Mouse (Mus musculus): ENCODE measurements around the gene Prim2. TPM values are rescaled to one million over a fixed set of nuclear protein-coding genes. Genes with fewer than 3 reads are reported as not detected.

The Prim2 gene
- polyA plus RNA-seq, 1 experiment: 22.5 TPM

DNA sequence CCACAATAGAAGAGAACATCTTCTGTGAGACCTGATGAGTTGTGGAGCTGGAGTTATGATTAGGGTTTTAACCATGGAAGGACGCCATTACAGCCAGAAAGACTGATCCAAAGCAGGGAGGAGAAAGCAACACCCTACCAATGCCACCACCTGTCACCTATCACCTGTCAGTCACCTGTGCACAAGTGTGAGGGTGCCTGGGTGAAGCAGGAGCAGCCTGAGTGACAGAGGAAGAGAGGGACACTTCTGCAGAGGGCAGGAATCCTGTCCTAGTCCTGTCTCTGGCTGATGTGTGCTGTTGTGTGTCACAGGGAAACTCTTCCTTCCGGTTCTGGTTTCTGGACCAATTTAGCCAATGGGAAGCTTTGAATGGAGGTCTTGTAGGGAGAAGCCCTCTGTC lies 26.4 kb upstream of the Prim2 start:
- Histone ChIP-seq H3K4me3 (ENCODE audit: insufficient read depth, poor library complexity, severe bottlenecking) (no peak overlapping the region), H3K36me3 (ENCODE audit: control insufficient read depth, insufficient read depth) (no peaks in the 10 kb centered on the region), H3ac (ENCODE audit: control insufficient read depth, insufficient read length, low read depth) (no peak overlapping the region), H3K27me3 (ENCODE audit: control insufficient read depth, insufficient read depth, insufficient read length) (no peaks in the 10 kb centered on the region), H3K79me3 (ENCODE audit: low read depth) (no peaks in the 10 kb centered on the region), H3K79me2 (ENCODE audit: control insufficient read depth, insufficient read depth) (no peaks in the 10 kb centered on the region)
- no peak for TF ChIP-seq MYOG (IDR thresholded peaks at IDR 0.05; ENCODE audit: control insufficient read depth, extremely low read depth, insufficient read length)
- no peak for TF ChIP-seq MAX (IDR thresholded peaks at IDR 0.05)

DNA sequence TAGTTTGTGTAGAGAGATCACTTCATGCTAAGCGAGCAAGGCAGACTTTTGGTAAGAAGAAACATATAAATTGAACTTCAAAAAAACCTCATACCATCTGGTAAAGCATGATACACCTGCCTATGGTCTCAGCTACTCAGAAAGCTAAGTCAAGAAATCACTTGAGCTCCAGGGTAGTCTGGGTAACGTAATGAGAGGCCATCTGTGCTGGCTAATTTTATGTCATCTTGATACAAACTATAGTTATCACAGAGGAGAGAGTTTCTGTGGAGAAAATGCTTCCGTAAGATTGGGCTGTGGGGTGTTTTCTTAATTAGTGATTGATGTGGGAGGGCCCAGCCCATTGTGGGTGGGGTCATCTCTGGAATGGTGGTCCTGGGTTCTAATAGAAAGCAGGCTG lies 24.3 kb upstream of the Prim2 start:
- Histone ChIP-seq H3K79me2 (ENCODE audit: control insufficient read depth, insufficient read depth) (no peaks in the 10 kb centered on the region), H3K27me3 (ENCODE audit: control insufficient read depth, insufficient read depth, insufficient read length) (no peaks in the 10 kb centered on the region), H3K36me3 (ENCODE audit: control insufficient read depth, insufficient read depth) (no peaks in the 10 kb centered on the region), H3K4me3 (ENCODE audit: insufficient read depth, poor library complexity, severe bottlenecking) (no peak overlapping the region), H3K79me3 (ENCODE audit: low read depth) (no peaks in the 10 kb centered on the region), H3ac (ENCODE audit: control insufficient read depth, insufficient read length, low read depth) (no peak overlapping the region)
- TF ChIP-seq MYOD1 (IDR thresholded peaks at IDR 0.05; ENCODE audit: control insufficient read depth, insufficient read length, low read depth): no peak
- no peak for TF ChIP-seq CTCF (IDR thresholded peaks at IDR 0.05; ENCODE audit: control insufficient read depth, insufficient read depth, insufficient read length)
- TF ChIP-seq CEBPB (IDR thresholded peaks at IDR 0.05; ENCODE audit: low read depth): no peak
- TF ChIP-seq MAX (IDR thresholded peaks at IDR 0.05): no peak
- TF ChIP-seq FOSL1 (IDR thresholded peaks at IDR 0.05; ENCODE audit: insufficient read depth, low read length, poor library complexity, severe bottlenecking): no peak
- TF ChIP-seq MYOG (IDR thresholded peaks at IDR 0.05; ENCODE audit: control insufficient read depth, extremely low read depth, insufficient read length): no peak
- TF ChIP-seq USF1 (IDR thresholded peaks at IDR 0.05; ENCODE audit: low read depth): no peak

DNA sequence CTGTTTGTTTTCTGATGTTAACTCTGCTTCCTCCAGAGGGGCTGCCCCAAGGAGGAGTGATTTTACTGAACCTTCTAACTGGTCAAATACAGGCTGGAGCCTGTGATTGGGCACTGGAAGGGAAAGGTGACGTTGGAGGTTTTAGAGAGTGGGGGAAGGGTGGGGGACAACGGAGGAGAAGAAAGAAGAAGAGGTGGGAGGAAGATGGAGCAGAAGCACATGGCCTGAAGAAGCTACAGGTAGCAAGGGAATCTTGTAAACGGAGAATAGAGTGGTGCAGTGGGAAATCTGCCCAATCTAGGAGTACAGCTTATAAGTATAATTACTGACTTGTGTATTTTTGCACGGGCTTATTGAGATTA lies 20.5 kb upstream of the Prim2 start:
- Histone ChIP-seq H3K36me3 (ENCODE audit: control insufficient read depth, insufficient read depth) (no peaks in the 10 kb centered on the region), H3K4me3 (ENCODE audit: insufficient read depth, poor library complexity, severe bottlenecking) (no peak overlapping the region), H3K79me2 (ENCODE audit: control insufficient read depth, insufficient read depth) (no peaks in the 10 kb centered on the region), H3K79me3 (ENCODE audit: low read depth) (no peaks in the 10 kb centered on the region), H3K27me3 (ENCODE audit: control insufficient read depth, insufficient read depth, insufficient read length) (no peaks in the 10 kb centered on the region), H3ac (ENCODE audit: control insufficient read depth, insufficient read length, low read depth) (no peak overlapping the region)
- TF ChIP-seq MYOG (IDR thresholded peaks at IDR 0.05; ENCODE audit: control insufficient read depth, extremely low read depth, insufficient read length): no peak
- no peak for TF ChIP-seq MYOD1 (IDR thresholded peaks at IDR 0.05; ENCODE audit: control insufficient read depth, insufficient read length, low read depth)
- no peak for TF ChIP-seq FOSL1 (IDR thresholded peaks at IDR 0.05; ENCODE audit: insufficient read depth, low read length, poor library complexity, severe bottlenecking)
- TF ChIP-seq MAX (IDR thresholded peaks at IDR 0.05): no peak
- TF ChIP-seq CEBPB (IDR thresholded peaks at IDR 0.05; ENCODE audit: low read depth): no peak
- TF ChIP-seq USF1 (IDR thresholded peaks at IDR 0.05; ENCODE audit: low read depth): no peak
- no peak for TF ChIP-seq CTCF (IDR thresholded peaks at IDR 0.05; ENCODE audit: control insufficient read depth, insufficient read depth, insufficient read length)

DNA sequence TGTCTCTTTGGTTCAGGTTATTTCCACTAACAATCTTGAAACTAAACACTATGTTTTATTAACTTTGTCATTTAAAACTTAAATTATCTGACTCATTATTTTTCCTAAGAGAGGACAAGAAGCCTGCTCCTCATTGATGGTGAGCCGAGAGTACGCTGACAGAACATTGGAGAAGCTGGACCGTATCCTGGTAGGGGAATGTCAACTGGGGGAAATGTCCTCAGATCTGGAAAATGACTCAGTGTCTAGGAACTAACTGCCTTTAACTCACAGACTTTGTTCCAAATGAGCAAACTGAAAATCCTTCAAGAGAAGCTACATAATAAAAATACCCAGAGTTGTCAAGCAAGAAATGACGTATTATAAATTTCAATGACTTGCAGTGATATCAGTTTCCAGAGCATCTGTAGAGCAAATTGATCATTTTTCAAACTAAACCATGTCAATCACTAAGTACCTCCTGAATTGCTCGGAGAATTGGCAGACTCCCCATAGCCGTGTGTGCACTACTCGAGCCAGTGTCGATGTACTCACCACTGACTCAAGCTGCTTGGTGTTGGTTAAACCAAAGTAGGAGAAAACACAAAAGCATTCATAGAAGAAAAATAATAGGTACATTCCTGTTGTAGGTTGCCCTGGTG lies 20.0 kb upstream of the Prim2 start:
- Histone ChIP-seq H3K27me3 (ENCODE audit: control insufficient read depth, insufficient read depth, insufficient read length) (no peaks in the 10 kb centered on the region), H3K79me2 (ENCODE audit: control insufficient read depth, insufficient read depth) (no peaks in the 10 kb centered on the region), H3K36me3 (ENCODE audit: control insufficient read depth, insufficient read depth) (no peaks in the 10 kb centered on the region), H3K4me3 (ENCODE audit: insufficient read depth, poor library complexity, severe bottlenecking) (no peak overlapping the region), H3K79me3 (ENCODE audit: low read depth) (no peaks in the 10 kb centered on the region), H3ac (ENCODE audit: control insufficient read depth, insufficient read length, low read depth) (no peak overlapping the region)
- TF ChIP-seq FOSL1 (IDR thresholded peaks at IDR 0.05; ENCODE audit: insufficient read depth, low read length, poor library complexity, severe bottlenecking) (no peak), CTCF (IDR thresholded peaks at IDR 0.05; ENCODE audit: control insufficient read depth, insufficient read depth, insufficient read length) (no peak), MYOD1 (IDR thresholded peaks at IDR 0.05; ENCODE audit: control insufficient read depth, insufficient read length, low read depth) (no peak), MAX (IDR thresholded peaks at IDR 0.05) (no peak), CEBPB (IDR thresholded peaks at IDR 0.05; ENCODE audit: low read depth) (no peak), MYOG (IDR thresholded peaks at IDR 0.05; ENCODE audit: control insufficient read depth, extremely low read depth, insufficient read length) (no peak), USF1 (IDR thresholded peaks at IDR 0.05; ENCODE audit: low read depth) (no peak)

DNA sequence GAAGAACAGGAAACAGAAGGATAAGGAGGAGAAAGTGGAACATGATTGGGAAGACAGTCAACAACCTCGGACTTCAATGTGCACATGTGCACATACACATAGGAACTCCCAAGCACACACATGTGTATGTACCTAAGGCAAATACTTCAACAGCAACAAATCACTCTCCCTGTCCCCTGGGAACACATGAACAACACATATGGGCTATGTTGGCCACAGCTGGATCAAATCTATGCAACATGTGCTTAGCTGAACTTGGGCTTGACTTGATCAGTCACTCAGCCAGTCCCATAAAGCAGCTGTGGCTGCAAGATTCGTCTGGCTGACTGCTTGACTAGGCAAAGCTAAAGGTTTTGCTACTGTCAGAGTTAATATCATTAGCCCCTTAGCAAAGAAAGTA lies 19.2 kb upstream of the Prim2 start:
- TF ChIP-seq CTCF (IDR thresholded peaks at IDR 0.05; ENCODE audit: control insufficient read depth, insufficient read depth, insufficient read length) (no peak), CEBPB (IDR thresholded peaks at IDR 0.05; ENCODE audit: low read depth) (no peak), MYOG (IDR thresholded peaks at IDR 0.05; ENCODE audit: control insufficient read depth, extremely low read depth, insufficient read length) (no peak), FOSL1 (IDR thresholded peaks at IDR 0.05; ENCODE audit: insufficient read depth, low read length, poor library complexity, severe bottlenecking) (no peak), USF1 (IDR thresholded peaks at IDR 0.05; ENCODE audit: low read depth) (no peak)
- no peaks in the 10 kb centered on the region for H3K27me3 ChIP-seq (ENCODE audit: control insufficient read depth, insufficient read depth, insufficient read length)
- H3K79me2 ChIP-seq (ENCODE audit: control insufficient read depth, insufficient read depth): no peaks in the 10 kb centered on the region
- no peaks in the 10 kb centered on the region for H3K36me3 ChIP-seq (ENCODE audit: control insufficient read depth, insufficient read depth)
- H3ac ChIP-seq (ENCODE audit: control insufficient read depth, insufficient read length, low read depth): no peak overlapping the region
- no peak overlapping the region for H3K4me3 ChIP-seq (ENCODE audit: insufficient read depth, poor library complexity, severe bottlenecking)
- no peaks in the 10 kb centered on the region for H3K79me3 ChIP-seq (ENCODE audit: low read depth)

DNA sequence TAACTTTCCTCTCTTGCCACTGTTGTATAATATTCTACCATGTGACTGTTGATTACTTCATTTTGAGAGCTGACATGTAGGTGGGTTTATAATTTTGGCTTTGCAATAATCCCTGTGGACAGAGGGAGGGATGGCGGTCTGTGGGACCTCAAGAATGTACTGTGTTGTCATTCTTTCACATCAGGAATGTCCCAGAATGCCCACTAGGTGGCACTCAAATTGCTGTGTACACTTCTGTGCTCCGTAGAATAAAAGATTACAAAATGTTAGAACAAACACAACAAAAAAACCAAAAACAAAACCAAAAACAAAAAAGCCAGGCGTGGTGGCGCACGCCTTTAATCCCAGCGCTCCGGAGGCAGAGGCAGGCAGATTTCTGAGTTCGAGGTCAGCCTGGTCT lies 14.9 kb upstream of the Prim2 start:
- Histone ChIP-seq H3K79me3 (ENCODE audit: low read depth) (no peaks in the 10 kb centered on the region), H3K4me3 (ENCODE audit: insufficient read depth, poor library complexity, severe bottlenecking) (no peak overlapping the region), H3K79me2 (ENCODE audit: control insufficient read depth, insufficient read depth) (no peaks in the 10 kb centered on the region), H3ac (ENCODE audit: control insufficient read depth, insufficient read length, low read depth) (no peak overlapping the region), H3K27me3 (ENCODE audit: control insufficient read depth, insufficient read depth, insufficient read length) (no peaks in the 10 kb centered on the region), H3K36me3 (ENCODE audit: control insufficient read depth, insufficient read depth) (no peaks in the 10 kb centered on the region)
- TF ChIP-seq FOSL1 (IDR thresholded peaks at IDR 0.05; ENCODE audit: insufficient read depth, low read length, poor library complexity, severe bottlenecking): no peak
- TF ChIP-seq CTCF (IDR thresholded peaks at IDR 0.05; ENCODE audit: control insufficient read depth, insufficient read depth, insufficient read length): peak; percentile 10

Data from C2C12 (cell line).